Mouse (Mus musculus) ES-E14 (cell line): ENCODE measurements around the gene Zzef1.
"Not testable (repeated sequence)": the region's sequence is repeated elsewhere in the genome, so short reads cannot be mapped to it uniquely, and the experiment has no call there.

Source experiments
- HCFC1 ChIP-seq: IDR thresholded peaks from 2 replicates; pipeline ENCODE4 v1.6.1; 2012; ENCODE audit warnings: low read length, inconsistent platforms, borderline replicate concordance; ENCODE audit not compliant: insufficient read depth
- MAFK ChIP-seq: IDR thresholded peaks from 2 replicates; pipeline ENCODE4 v1.6.1; 2014; ENCODE audit warnings: mild to moderate bottlenecking, low read depth, low read length, inconsistent platforms; ENCODE audit not compliant: insufficient read depth

GRCm38 (mm10) chr11:72772611-72773010 lies 23.4 kb upstream of the Zzef1 start:
- not testable (repeated sequence) for TF ChIP-seq HCFC1, MAFK
